Mouse (Mus musculus) G1E (cell line): Measurements from ENCODE around the gene Slc9a2.

Experiments used
- CTCF ChIP-seq: IDR thresholded peaks from 2 replicates; pipeline ENCODE4 v1.5.1; 2012; ENCODE audit warnings: low read depth, low read length, inconsistent platforms, mixed read lengths
- GATA1 ChIP-seq: IDR thresholded peaks from 2 replicates; pipeline ENCODE4 v1.6.1; 2012; ENCODE audit warnings: borderline replicate concordance, low read length, inconsistent platforms, mixed read lengths
- GATA2 ChIP-seq: IDR thresholded peaks from 2 replicates; pipeline ENCODE4 v1.6.1; 2012; ENCODE audit warnings: low read depth, low read length, inconsistent platforms, borderline replicate concordance
- POLR2AphosphoS5 ChIP-seq: IDR thresholded peaks from 2 replicates; pipeline ENCODE4 v1.6.1; 2012; ENCODE audit warnings: low read depth, low read length, inconsistent platforms; ENCODE audit not compliant: insufficient replicate concordance
- TAL1 ChIP-seq: conservative IDR thresholded peaks from 2 replicates; pipeline ENCODE4 v1.6.1; 2012; ENCODE audit warnings: low read depth, low read length, inconsistent platforms, mixed read lengths

DNA sequence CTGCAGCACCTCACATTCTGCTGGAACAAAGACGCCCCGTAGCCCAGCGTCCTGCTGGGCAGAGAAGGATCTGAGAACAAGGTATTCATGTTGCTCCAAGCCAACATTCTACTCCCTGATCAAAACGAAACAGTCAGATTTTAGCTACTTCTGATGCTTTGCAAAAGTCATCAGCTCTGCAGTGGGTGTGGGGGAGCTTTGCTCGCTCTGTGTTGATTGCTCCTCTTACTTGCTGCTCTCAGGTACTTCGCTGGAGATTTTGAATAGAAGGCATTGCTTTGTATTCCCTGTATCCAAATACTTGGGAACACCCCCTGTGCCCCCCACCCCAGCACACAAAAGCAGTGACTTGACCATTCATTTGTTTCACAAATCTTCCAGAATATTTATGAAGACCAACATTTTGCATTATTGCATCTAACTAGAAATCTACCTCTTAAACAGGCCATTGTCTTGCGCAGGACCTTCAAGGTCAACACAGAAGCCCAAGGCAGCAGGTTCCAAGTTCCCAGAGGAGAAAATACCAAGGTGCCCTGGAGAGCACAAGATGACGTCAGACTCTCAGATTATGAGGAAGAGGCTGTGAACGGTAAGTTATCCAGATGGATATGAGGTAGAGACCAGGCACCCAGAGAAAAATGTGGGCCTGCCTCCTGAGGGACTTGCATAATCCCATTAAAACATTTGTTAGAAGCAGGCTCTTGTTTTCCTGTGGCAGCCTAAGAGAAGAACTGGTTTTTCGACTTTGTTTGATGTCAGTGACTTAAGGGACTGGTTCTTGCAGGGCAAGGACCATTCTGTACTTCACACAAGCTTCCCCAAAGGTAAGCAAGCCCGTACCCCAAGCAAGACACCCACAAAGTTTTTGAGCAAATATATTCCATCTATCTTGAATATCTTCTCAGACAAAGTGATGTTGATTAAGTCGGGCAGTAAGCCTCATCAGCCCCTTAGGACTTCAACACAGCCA, 14.7 kb upstream of the Slc9a2 start:
- no peak for TF ChIP-seq CTCF
- TF ChIP-seq TAL1 = no peak
- no peak for TF ChIP-seq GATA1
- no peak for TF ChIP-seq POLR2AphosphoS5
- TF ChIP-seq GATA2 = no peak
